Mouse (Mus musculus): ENCODE measurements at regions not wholly inside any gene's neighbourhood (a gene's known extent, or its start where the extent isn't known, plus 50 kb on each side); places are given as distances from the start of the nearest gene placed in this dataset.

- H3K27me3 ChIP-seq (replicated peaks; ENCODE audit: control insufficient read depth, insufficient read depth, low read length) = no peaks in the 10 kb centered on the region
- no peak overlapping the region for H3K4me3 ChIP-seq (ENCODE audit: insufficient read depth, low read depth, low read length)
- H3K36me3 ChIP-seq (ENCODE audit: control insufficient read depth, insufficient read depth, low read length) = no peaks in the 10 kb centered on the region
- TF ChIP-seq POLR2A (IDR thresholded peaks at IDR 0.05; ENCODE audit: low read depth, low read length) = no peak
- no peak for TF ChIP-seq CTCF (conservative IDR thresholded peaks at IDR 0.05; ENCODE audit: insufficient read depth, insufficient read length, low read depth, low read length)
- no peak overlapping the region for H3K27ac ChIP-seq (ENCODE audit: insufficient read depth, low read depth, low read length)
- no peak for DNase-seq
- no peaks in the 10 kb centered on the region for H3K4me1 ChIP-seq (ENCODE audit: control insufficient read depth, insufficient read depth, low read length)
Measured at GRCm38 (mm10) chr16:29830101-29830500, 234.1 kb upstream of the Hes1 start.

GRCm38 (mm10) chr16:29833298-29833697, 230.9 kb upstream of the Hes1 start:
- TF ChIP-seq POLR2A (IDR thresholded peaks at IDR 0.05; ENCODE audit: low read depth, low read length) = no peak
- no peak for TF ChIP-seq CTCF (conservative IDR thresholded peaks at IDR 0.05; ENCODE audit: insufficient read depth, insufficient read length, low read depth, low read length)
- H3K27me3 ChIP-seq (replicated peaks; ENCODE audit: control insufficient read depth, insufficient read depth, low read length) = no peaks in the 10 kb centered on the region
- 75% methylated on average over 11 of the region's 11 CpGs for WGBS
- no peaks in the 10 kb centered on the region for H3K36me3 ChIP-seq (ENCODE audit: control insufficient read depth, insufficient read depth, low read length)
- no peak overlapping the region for H3K27ac ChIP-seq (ENCODE audit: insufficient read depth, low read depth, low read length)
- H3K4me1 ChIP-seq (ENCODE audit: control insufficient read depth, insufficient read depth, low read length) = no peaks in the 10 kb centered on the region
- no peak for DNase-seq
- H3K4me3 ChIP-seq (ENCODE audit: insufficient read depth, low read depth, low read length) = no peak overlapping the region

GRCm38 (mm10) chr16:29833875-29834274, 230.3 kb upstream of the Hes1 start:
- no peak for DNase-seq
- Histone ChIP-seq H3K4me1 (ENCODE audit: control insufficient read depth, insufficient read depth, low read length) (no peaks in the 10 kb centered on the region), H3K27me3 (replicated peaks; ENCODE audit: control insufficient read depth, insufficient read depth, low read length) (no peaks in the 10 kb centered on the region), H3K36me3 (ENCODE audit: control insufficient read depth, insufficient read depth, low read length) (no peaks in the 10 kb centered on the region), H3K27ac (ENCODE audit: insufficient read depth, low read depth, low read length) (no peak overlapping the region), H3K4me3 (ENCODE audit: insufficient read depth, low read depth, low read length) (no peak overlapping the region)
- 91% methylated on average over 6 of the region's 6 CpGs for WGBS
- TF ChIP-seq POLR2A (IDR thresholded peaks at IDR 0.05; ENCODE audit: low read depth, low read length) = no peak
- no peak for TF ChIP-seq CTCF (conservative IDR thresholded peaks at IDR 0.05; ENCODE audit: insufficient read depth, insufficient read length, low read depth, low read length)

- no peaks in the 10 kb centered on the region for H3K4me1 ChIP-seq (ENCODE audit: control insufficient read depth, insufficient read depth, low read length)
- 89% methylated on average over 6 of the region's 6 CpGs for WGBS
- TF ChIP-seq CTCF (conservative IDR thresholded peaks at IDR 0.05; ENCODE audit: insufficient read depth, insufficient read length, low read depth, low read length) (no peak), POLR2A (IDR thresholded peaks at IDR 0.05; ENCODE audit: low read depth, low read length) (no peak)
- H3K27ac ChIP-seq (ENCODE audit: insufficient read depth, low read depth, low read length) = no peak overlapping the region
- no peak overlapping the region for H3K4me3 ChIP-seq (ENCODE audit: insufficient read depth, low read depth, low read length)
- DNase-seq = no peak
- H3K27me3 ChIP-seq (replicated peaks; ENCODE audit: control insufficient read depth, insufficient read depth, low read length) = no peaks in the 10 kb centered on the region
- H3K36me3 ChIP-seq (ENCODE audit: control insufficient read depth, insufficient read depth, low read length) = no peaks in the 10 kb centered on the region
Measured at GRCm38 (mm10) chr16:29834669-29835068, 229.5 kb upstream of the Hes1 start.

- no peaks in the 10 kb centered on the region for H3K36me3 ChIP-seq (ENCODE audit: control insufficient read depth, insufficient read depth, low read length)
- no peaks in the 10 kb centered on the region for H3K4me1 ChIP-seq (ENCODE audit: control insufficient read depth, insufficient read depth, low read length)
- no peak overlapping the region for H3K4me3 ChIP-seq (ENCODE audit: insufficient read depth, low read depth, low read length)
- no peaks in the 10 kb centered on the region for H3K27me3 ChIP-seq (replicated peaks; ENCODE audit: control insufficient read depth, insufficient read depth, low read length)
- no peak for DNase-seq
- TF ChIP-seq CTCF (conservative IDR thresholded peaks at IDR 0.05; ENCODE audit: insufficient read depth, insufficient read length, low read depth, low read length) = no peak
- TF ChIP-seq POLR2A (IDR thresholded peaks at IDR 0.05; ENCODE audit: low read depth, low read length) = no peak
- no peak overlapping the region for H3K27ac ChIP-seq (ENCODE audit: insufficient read depth, low read depth, low read length)
- WGBS = 45% methylated on average over 14 of the region's 14 CpGs
Measured at GRCm38 (mm10) chr16:29837025-29837629, 227.1 kb upstream of the Hes1 start.

GRCm38 (mm10) chr16:29837874-29838273, 226.3 kb upstream of the Hes1 start:
- WGBS = 93% methylated on average over 5 of the region's 5 CpGs
- Histone ChIP-seq H3K27ac (ENCODE audit: insufficient read depth, low read depth, low read length) (no peak overlapping the region), H3K36me3 (ENCODE audit: control insufficient read depth, insufficient read depth, low read length) (no peaks in the 10 kb centered on the region), H3K4me1 (ENCODE audit: control insufficient read depth, insufficient read depth, low read length) (no peaks in the 10 kb centered on the region), H3K4me3 (ENCODE audit: insufficient read depth, low read depth, low read length) (no peak overlapping the region), H3K27me3 (replicated peaks; ENCODE audit: control insufficient read depth, insufficient read depth, low read length) (no peaks in the 10 kb centered on the region)
- DNase-seq = no peak
- TF ChIP-seq POLR2A (IDR thresholded peaks at IDR 0.05; ENCODE audit: low read depth, low read length) = no peak
- no peak for TF ChIP-seq CTCF (conservative IDR thresholded peaks at IDR 0.05; ENCODE audit: insufficient read depth, insufficient read length, low read depth, low read length)

- H3K4me1 ChIP-seq (ENCODE audit: control insufficient read depth, insufficient read depth, low read length) = no peaks in the 10 kb centered on the region
- DNase-seq = peak; percentile 41
- TF ChIP-seq POLR2A (IDR thresholded peaks at IDR 0.05; ENCODE audit: low read depth, low read length) = no peak
- TF ChIP-seq CTCF (conservative IDR thresholded peaks at IDR 0.05; ENCODE audit: insufficient read depth, insufficient read length, low read depth, low read length) = no peak
- no peak overlapping the region for H3K4me3 ChIP-seq (ENCODE audit: insufficient read depth, low read depth, low read length)
- H3K27ac ChIP-seq (ENCODE audit: insufficient read depth, low read depth, low read length) = no peak overlapping the region
- no peaks in the 10 kb centered on the region for H3K27me3 ChIP-seq (replicated peaks; ENCODE audit: control insufficient read depth, insufficient read depth, low read length)
- 12% methylated on average over 28 of the region's 28 CpGs for WGBS
- H3K36me3 ChIP-seq (ENCODE audit: control insufficient read depth, insufficient read depth, low read length) = no peaks in the 10 kb centered on the region
Measured at GRCm38 (mm10) chr16:29838981-29839661, 225.1 kb upstream of the Hes1 start.

Data from kidney, adult 2 months (tissue).